Mouse (Mus musculus) spleen, postnatal 36 days (tissue): ENCODE data around the gene Ift27.

Experiments used
- DNase-seq, 2 experiments: peaks; one replicate each; pipeline ENCODE4 v3.0.0; 2022; ENCODE audit warnings: low spot score in 2 of 2, mixed read lengths in 1 of 2

The Ift27 gene

GRCm38 (mm10) chr15:78173972-78174886 lies at the start of gene Ift27:
Gene Ift27 (minus strand): TSS chr15:78174107.
- DNase-seq, result peak; percentile 98 to 99

- no peak for DNase-seq
Observed at GRCm38 (mm10) chr15:78215269-78215668, 41.4 kb upstream of the Ift27 start.

GRCm38 (mm10) chr15:78211367-78211766 lies 37.5 kb upstream of the Ift27 start:
- no peak for DNase-seq

- peak in 1 of 2 experiments; percentile 4 for DNase-seq
Observed at GRCm38 (mm10) chr15:78210203-78210602, 36.3 kb upstream of the Ift27 start.

- DNase-seq, result no peak
Observed at GRCm38 (mm10) chr15:78206312-78206711, 32.4 kb upstream of the Ift27 start, which contains the start of gene Pvalb. Gene Pvalb (minus strand): TSS chr15:78206400.

- DNase-seq, result no peak
Observed at GRCm38 (mm10) chr15:78205192-78205591, 31.3 kb upstream of the Ift27 start.

GRCm38 (mm10) chr15:78204053-78204847 lies 30.3 kb upstream of the Ift27 start:
- peak in 1 of 2 experiments; percentile 6 for DNase-seq

GRCm38 (mm10) chr15:78195096-78195880 lies 21.4 kb upstream of the Ift27 start:
- DNase-seq, result no peak

- DNase-seq, result no peak
Observed at GRCm38 (mm10) chr15:78194320-78194719, 20.4 kb upstream of the Ift27 start.

- no peak for DNase-seq
Observed at GRCm38 (mm10) chr15:78189636-78190035, 15.7 kb upstream of the Ift27 start.

GRCm38 (mm10) chr15:78188546-78188945 lies 14.6 kb upstream of the Ift27 start:
- no peak for DNase-seq

GRCm38 (mm10) chr15:78186906-78187305 lies 13.0 kb upstream of the Ift27 start:
- DNase-seq, result no peak

- no peak for DNase-seq
Observed at GRCm38 (mm10) chr15:78185609-78186008, 11.7 kb upstream of the Ift27 start.

- no peak for DNase-seq
Observed at GRCm38 (mm10) chr15:78184855-78185254, 10.9 kb upstream of the Ift27 start.

GRCm38 (mm10) chr15:78181701-78182405 lies 7.9 kb upstream of the Ift27 start:
- DNase-seq, result no peak

GRCm38 (mm10) chr15:78179775-78180174 lies 5.9 kb upstream of the Ift27 start:
- no peak for DNase-seq

- peak; percentile 64 to 65 for DNase-seq
Observed at GRCm38 (mm10) chr15:78178397-78178796, 4.5 kb upstream of the Ift27 start.

GRCm38 (mm10) chr15:78177257-78177656 lies 3.4 kb upstream of the Ift27 start:
- no peak for DNase-seq

- DNase-seq, result no peak
Observed at GRCm38 (mm10) chr15:78174887-78175245, 959 bp upstream of the Ift27 start.

GRCm38 (mm10) chr15:78172899-78173817 lies 749 bp downstream of the Ift27 start:
- no peak for DNase-seq
